Mouse (Mus musculus) layer of hippocampus, postnatal 25 days (tissue): Measurements from ENCODE around the gene Lrrc10. TPM values are rescaled to one million over a fixed set of nuclear protein-coding genes. Genes with fewer than 3 reads are reported as not detected.
"Not testable (repeated sequence)": the region's sequence is repeated elsewhere in the genome, so short reads cannot be mapped to it uniquely, and the experiment has no call there.

ENCODE experiments used
- DNase-seq, 2 experiments: peaks; one replicate each; pipeline ENCODE4 v3.0.0; 2022; ENCODE audit warnings: mixed read lengths in 2 of 2, low spot score in 1 of 2; ENCODE audit errors: extremely low spot score in 1 of 2
- total RNA-seq, 2 experiments: library from RNA; stranded (reverse); gene quantifications; 2 replicates each; pipeline ENCODE4 v1.2.3; 2021

The Lrrc10 gene
- total RNA-seq, 2 experiments from 2014 or later, result 0.33 TPM; not detected in 1

DNA sequence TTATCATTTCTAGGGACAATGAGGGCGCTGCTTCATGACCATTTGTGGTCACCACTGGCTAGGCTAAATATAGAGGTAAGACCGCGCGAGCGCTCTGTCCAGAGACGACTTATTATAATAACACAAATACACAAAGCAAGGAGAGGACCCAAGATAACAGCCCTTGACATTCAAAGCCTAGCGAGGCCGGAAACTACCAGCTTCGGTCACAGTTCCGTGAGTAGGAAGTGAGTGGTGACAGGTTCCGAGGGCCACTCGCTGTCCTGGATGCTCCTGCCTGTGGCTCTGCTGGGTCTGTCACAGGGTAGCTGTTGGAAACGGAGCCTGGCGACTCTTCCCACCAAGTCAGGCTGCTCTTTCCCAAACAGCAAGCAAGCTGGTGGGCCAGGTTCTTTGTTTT, 2.8 kb upstream of the Lrrc10 start:
- DNase-seq, result no peak

DNA sequence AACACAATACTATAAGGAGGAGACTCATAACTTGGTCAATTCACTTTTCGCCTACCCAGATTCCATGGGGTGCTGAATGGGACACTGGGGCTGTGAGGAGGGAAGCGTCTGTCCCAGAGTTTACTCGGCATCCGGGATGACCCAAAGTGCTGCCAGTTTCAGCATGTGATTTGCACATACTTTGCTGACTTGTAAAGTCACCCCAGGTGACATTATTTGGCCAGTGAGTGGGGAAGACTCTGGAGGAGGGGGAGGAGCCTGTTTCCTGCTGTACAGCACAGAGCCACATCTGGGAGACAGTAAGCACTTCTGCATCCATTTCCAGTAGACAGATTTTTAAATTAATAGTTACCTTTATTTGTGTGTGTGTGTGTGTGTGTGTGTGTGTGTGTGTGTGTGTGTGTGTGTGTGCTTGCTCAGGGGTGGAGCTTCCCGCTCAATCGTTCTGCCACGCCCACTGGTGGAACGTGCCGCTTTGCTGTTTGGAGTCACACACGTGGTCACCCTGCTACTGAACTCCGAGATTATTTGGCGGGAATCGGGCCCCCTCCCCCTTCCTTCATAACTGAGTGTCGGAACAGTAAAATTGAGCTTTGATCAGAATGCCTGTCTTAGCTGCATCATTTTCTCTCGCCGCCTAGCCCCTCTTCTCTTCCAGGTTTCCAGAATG, 1.5 kb upstream of the Lrrc10 start:
- DNase-seq, result not testable (repeated sequence)

DNA sequence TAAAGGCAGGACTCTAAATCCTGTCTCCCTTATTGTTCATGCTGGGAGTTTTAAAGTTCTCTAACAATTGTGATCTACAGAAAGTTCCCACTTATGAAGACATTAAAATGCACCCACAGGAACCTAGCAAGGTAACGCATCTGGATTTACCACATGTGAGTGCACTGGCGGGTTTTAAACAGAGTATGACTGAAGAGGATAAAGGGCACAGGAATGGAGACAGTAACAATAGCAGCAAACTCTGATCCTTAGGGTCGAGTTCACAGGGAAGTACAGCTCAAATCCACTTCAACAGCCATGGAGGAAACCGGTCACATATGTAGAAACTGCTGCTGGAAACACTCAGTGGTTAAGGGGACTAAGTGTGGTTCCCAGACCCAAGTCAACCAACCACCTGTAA, 4.1 kb downstream of the Lrrc10 start:
- no peak for DNase-seq

DNA sequence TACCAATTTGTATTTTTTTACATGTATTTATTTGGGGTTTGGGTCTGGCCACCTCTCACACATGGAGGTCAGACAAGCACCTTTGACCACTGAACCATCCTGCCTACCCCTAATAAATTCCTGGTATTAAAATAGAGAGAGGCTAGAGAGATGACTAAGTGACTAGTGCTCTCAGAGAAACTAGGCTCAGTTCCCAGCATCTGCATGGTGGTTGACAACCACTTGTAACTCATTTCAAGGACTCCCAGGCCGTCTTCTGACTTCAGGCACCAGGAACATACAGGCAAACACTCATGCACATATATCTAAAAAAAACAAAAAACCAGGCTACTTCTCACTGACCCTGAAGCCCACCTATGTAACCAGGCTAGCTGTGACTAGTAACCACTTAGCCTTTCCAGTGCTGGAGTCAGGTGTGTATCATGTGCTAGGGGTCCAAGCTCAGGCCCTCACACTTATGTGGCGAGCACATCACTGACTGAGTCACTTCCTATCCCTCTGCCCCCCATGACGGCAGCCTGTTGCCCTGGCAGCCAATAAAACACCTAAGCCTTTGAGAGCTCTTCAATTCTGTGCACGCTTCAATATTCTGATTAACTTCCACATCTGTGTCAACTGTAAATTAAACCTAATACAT, 4.9 kb downstream of the Lrrc10 start:
- DNase-seq, result no peak

DNA sequence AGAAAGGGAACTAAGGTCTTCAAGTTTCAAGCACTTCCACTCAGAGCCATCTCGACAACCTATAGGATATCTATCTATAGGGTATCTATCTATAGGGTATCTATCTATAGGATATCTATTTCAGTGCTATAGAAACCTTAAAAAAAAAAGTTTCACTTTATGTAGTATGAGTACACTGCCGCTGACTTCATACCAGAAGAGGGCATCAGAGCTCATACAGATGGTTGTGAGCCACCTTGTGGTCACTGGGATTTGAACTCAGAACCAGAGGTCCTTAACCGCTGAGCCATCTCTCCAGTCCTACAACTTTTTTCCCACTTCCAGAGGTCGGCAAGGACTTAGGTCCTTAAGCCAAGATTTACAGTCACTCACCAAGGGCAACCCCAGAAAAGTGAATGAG, 10.5 kb downstream of the Lrrc10 start:
- DNase-seq, result no peak

DNA sequence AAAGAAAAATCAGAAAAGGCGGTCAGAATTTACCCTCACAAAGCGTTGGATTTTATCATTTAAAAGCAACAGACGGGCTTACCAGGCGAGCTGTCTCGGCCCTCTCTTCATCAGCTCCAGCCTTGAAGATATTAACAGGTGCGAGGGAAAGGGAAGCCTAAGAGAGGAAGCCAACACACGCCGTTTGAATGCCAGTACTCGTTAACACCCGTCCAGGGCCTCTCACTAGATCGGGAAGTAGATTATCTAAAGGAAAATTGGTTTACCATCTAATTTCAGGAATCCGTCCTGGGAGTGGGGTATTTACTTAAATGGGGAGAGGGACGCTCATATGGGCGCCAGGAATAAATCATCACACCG, 17.7 kb downstream of the Lrrc10 start:
- DNase-seq, result no peak

DNA sequence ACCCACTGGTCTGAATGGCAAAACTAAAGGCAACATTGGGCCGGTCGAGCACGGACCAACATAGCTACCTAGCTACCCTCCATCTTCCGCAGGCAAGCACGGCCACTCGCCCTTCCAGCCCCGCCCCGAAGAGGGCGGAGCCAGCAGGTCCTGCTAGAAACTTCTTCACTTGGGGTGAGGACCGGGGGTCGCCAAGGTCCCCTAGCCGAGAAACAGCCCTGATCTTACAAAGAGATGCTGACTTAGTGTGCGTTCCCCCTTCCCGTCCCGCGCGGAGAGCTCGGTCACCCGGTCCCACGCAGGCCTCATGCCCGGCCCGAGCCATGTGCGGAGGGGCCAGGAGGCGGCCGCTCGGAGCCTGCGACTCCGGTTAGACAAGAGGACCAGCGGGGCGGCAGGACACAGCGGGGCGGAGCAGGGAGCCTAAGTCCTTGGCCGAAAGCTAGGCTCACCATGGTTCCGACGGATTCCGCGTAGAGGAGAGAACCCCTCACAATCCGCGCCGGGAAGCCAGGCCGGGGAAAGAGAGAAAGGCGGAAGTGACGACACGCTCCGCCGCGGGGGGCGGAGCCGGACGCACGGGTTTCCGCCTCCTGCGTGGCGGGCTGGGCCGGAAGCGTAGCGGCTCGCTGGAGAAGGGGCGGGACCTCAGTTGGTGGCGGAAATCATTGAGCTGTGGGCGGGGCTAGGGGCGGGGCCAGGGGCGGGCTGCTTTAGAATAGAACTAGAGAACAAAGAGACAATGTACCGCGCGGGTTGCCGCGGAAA, 18.3 kb downstream of the Lrrc10 start, which contains the start of gene Cct2:
TSS of gene Cct2 (minus strand) at position 561 of the 768 bp plus-strand sequence.
- peak; percentile 74 to 77 for DNase-seq

DNA sequence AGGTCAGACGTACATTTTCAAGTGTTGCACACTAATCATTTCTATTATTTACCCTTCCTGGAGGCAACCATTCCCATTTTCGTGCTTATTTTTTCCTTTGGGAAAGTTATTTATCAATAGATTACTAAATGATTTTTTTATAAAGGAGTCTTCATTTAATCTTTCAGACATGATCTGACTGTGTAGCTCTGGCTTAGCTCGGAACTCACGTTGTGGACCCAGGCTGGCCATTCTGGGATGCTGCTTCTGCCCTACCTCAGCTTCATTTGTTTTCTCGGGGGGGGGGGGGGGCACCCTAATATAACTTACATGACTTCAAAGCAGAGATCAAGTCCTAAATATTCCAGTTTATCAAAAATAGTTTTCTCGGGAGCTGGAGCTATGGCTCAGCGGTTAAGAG, 18.9 kb downstream of the Lrrc10 start:
- DNase-seq, result no peak

DNA sequence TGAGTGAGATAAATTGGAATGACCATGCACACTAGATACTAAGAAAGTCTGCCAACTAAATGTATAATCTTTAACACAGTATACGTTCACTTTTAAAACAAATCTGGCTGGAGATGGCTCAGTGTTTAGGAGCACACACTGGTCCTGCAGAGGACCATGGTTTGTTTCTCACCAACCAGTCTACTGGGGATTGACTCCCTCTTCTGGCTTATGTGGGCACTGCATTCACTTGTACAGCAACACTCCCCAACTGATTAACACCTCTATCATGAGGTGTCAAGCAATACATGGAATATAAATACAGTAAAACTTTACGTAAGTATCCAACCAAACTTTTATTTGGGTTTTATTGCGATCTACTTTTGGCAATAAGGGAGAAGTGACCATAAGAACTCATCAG, 24.0 kb downstream of the Lrrc10 start:
- no peak for DNase-seq

DNA sequence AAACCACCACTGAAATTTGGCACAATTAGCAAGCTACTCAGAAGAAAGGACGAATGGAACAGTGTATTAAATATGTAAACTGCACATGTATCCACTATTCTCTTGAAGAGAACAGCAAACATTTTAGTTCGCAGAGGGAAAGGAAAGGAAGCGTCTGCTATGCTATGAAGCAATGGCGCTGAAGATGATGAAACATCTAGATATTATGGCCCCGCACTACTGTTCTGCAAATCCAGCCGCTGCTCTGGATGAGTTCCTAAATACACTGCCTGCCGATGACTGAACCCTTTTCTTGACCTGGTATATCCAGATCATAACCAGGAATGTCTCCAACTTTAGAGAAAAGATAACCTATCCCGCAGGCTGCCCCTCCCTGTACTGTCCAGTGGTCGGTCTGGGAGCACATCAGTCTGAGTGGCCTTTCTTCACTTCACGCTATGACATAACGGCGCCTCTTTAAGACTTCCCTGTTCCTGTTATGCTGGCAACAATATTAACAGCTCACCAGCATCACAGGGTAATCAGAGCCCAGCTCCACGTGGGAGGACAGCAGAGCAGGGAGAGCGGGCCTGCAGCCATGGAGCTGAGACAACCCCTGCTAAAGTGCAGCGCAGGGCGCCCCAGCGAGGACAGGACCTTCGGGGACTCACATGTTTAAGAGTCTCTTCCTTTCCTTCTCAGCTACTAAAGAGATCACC, 27.2 kb downstream of the Lrrc10 start:
- no peak for DNase-seq

DNA sequence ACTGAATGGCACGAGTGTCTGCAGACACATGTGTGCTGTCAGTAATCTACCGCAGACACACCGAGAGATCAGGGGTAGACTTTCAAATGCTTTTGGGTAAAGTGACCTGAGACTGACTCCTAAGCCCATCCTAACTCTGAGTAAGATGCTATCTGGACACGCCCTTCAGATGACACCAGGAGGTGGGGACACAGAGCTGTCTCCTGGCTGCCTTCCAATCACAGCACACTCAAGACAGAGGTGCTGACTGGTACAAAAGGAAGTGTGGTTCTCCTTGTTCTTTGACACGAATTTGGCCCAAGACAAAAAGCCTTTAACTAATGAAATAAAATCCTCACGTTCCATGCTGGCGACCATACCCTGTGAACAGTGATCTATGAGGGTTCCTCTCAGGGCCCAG, 28.0 kb downstream of the Lrrc10 start:
- DNase-seq, result no peak

DNA sequence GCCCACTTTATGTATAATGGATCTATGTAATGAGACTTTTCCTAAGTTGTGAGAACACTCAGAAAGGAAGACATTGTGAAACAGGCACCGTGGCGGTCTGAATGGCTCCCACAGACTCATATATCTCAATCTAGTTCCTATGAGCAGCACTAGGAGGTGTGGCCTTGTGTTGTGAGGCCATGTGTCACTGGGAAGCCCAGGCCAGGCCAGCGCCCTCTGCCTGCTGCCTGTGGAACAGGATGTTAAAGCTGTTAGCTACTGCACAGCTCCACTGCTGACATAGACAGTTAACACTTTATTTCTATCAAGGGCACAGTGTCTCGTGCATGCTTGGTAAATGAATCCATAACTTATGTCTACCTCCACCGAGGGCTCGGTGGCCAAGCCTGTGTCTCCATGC, 33.1 kb downstream of the Lrrc10 start:
- no peak for DNase-seq

DNA sequence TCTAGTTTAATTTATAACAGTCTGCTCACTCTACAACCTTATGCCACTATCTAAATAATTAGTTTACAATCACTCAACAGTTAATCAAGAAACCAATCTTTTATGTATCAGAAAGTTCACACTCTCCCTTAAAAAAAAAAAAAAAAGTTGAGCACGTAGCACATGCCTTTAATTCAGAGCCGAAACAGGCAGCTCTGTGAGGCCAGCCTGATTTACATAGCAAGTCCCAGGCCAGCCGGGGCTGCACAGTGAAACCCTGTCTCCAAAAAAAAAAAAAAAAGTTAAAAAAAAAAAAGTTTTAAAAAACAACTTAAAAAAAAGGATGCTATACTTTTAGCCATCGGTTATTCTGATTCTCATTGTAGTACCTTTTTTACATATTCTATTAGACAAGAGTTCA, 36.2 kb downstream of the Lrrc10 start:
- no peak for DNase-seq

DNA sequence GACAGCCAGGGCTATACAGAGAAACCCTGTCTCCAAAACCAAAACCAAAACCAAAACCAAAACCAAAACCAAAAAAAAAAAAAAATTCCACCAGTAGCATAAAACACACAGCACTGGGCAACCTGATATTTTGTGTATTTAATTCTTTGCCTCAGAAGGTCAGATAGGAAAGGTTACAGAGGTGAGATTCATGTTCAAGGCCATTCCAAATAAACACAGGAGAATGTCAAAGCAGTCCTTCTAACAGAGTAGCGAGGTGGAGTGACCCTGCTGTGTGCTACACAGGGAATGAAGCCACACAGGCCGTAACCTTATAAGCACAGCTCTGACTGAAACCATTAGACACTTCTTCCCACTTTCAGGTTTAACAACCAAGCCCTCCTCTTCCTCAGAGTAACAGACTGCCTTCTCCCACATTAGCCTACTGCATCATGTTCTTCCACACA, 36.8 kb downstream of the Lrrc10 start:
- no peak for DNase-seq

DNA sequence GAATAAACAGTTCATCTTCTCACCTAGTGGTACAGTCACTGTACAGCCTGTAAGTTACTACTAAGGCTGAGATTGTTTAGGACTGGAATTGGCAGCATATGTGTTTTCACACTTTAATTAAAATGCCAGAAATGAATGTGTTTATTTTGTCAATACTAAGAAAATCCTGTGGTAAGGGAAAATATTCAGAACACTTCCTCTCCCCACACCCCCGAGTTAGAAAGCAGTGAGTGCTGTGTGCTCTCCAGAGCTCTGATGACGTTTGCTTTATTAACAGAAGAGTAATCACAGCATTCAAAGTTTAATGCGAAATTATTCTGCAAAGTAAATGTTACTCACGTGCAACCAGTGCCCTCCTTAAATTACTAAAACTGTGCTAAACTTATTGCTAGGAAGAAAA, 44.5 kb downstream of the Lrrc10 start:
- no peak for DNase-seq

DNA sequence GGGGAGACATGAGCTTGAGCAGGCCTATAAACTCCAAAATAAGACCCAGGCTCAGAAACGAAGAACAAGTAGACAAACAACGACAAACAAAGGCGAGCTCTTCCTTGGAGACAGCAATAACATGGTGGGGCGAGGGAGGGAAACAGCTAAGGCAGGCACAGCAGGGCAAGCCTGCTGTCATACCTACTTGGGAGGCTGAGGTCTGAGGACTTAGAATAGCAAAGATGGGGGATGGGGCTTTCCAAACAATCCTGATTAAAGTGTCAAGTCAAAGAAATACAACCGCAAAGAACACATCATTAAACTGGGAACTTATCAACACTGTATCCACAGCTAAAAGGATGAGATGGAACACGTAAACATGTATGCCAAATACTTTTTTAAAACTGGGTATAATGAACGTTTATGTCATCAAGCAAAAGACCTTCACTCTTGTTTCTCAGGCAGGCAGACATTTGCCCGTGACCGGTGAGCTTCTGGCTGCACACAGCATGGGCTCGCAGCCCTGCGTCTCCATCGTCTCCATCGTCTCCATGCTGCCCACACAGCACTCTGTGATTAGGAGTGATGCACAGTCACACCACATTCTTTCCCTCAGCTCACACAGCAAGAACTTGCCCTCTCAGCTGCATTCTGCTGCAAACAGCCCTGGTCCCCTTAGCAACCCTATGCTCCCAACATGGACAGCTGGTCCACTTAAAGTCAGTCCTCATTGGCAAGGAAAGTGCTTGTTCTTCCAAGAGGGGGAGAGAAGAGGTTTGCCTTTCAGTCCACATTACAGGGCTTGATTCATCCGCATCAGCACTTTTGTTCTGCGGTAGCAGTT, 49.6 kb downstream of the Lrrc10 start:
- DNase-seq, result no peak

DNA sequence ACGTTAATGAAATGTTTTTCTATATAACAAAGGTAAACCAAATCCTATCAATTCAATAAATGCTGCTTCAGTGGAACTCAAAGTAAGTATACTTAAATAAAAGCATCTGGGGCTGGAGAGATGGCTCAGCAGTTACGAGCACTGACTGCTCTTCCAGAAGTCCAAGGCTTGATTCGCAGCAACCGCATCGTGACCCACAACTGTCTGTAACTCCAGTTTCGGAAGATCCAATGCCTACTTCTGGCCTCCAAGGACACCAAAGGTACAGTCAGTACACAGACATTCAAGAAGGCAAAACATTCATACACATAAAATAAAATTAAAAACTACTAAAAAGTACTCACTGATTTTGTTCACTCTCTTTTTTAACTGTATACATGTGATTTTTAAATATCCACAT, 51.0 kb downstream of the Lrrc10 start:
- no peak for DNase-seq
